Mouse (Mus musculus): ENCODE measurements at regions not wholly inside any gene's neighbourhood (a gene's known extent, or its start where the extent isn't known, plus 50 kb on each side); places are given as distances from the start of the nearest gene placed in this dataset.

GRCm38 (mm10) chr3:129474451-129474850, 57.7 kb upstream of the Elovl6 start:
- Histone ChIP-seq H3K9me3 (ENCODE audit: control insufficient read depth, low read length) (no peaks in the 10 kb centered on the region), H3K4me3 (ENCODE audit: low read depth, low read length) (no peak overlapping the region), H3K4me1 (ENCODE audit: control insufficient read depth, insufficient read depth, low read length) (no peaks in the 10 kb centered on the region), H3K4me2 (ENCODE audit: low read depth, low read length) (no peak overlapping the region), H3K36me3 (ENCODE audit: control insufficient read depth, insufficient read depth, low read length) (no peaks in the 10 kb centered on the region), H3K27ac (replicated peaks; ENCODE audit: low read depth, low read length) (no peak overlapping the region), H3K27me3 (replicated peaks; ENCODE audit: control insufficient read depth, insufficient read depth, low read length) (no peaks in the 10 kb centered on the region), H3K9ac (ENCODE audit: low read depth, low read length) (no peak overlapping the region)
- WGBS: 81% methylated on average over 7 of the region's 7 CpGs
- ATAC-seq (ENCODE audit: low read depth) (no peak), DNase-seq (ENCODE audit: low spot score) (no peak)

GRCm38 (mm10) chr3:129476250-129476649, 55.9 kb upstream of the Elovl6 start:
- no peak overlapping the region for H3K4me2 ChIP-seq (ENCODE audit: low read depth, low read length)
- DNase-seq (ENCODE audit: low spot score) (no peak), ATAC-seq (ENCODE audit: low read depth) (no peak)
- no peaks in the 10 kb centered on the region for H3K4me1 ChIP-seq (ENCODE audit: control insufficient read depth, insufficient read depth, low read length)
- no peak overlapping the region for H3K9ac ChIP-seq (ENCODE audit: low read depth, low read length)
- H3K36me3 ChIP-seq (ENCODE audit: control insufficient read depth, insufficient read depth, low read length): no peaks in the 10 kb centered on the region
- H3K9me3 ChIP-seq (ENCODE audit: control insufficient read depth, low read length): no peaks in the 10 kb centered on the region
- no peak overlapping the region for H3K4me3 ChIP-seq (ENCODE audit: low read depth, low read length)
- no peaks in the 10 kb centered on the region for H3K27me3 ChIP-seq (replicated peaks; ENCODE audit: control insufficient read depth, insufficient read depth, low read length)
- H3K27ac ChIP-seq (replicated peaks; ENCODE audit: low read depth, low read length): no peak overlapping the region
- WGBS: 93% methylated on average over 4 of the region's 4 CpGs

- Histone ChIP-seq H3K4me2 (ENCODE audit: low read depth, low read length) (no peak overlapping the region), H3K36me3 (ENCODE audit: control insufficient read depth, insufficient read depth, low read length) (no peaks in the 10 kb centered on the region), H3K4me3 (ENCODE audit: low read depth, low read length) (no peak overlapping the region), H3K27ac (replicated peaks; ENCODE audit: low read depth, low read length) (no peak overlapping the region), H3K4me1 (ENCODE audit: control insufficient read depth, insufficient read depth, low read length) (no peaks in the 10 kb centered on the region), H3K27me3 (replicated peaks; ENCODE audit: control insufficient read depth, insufficient read depth, low read length) (no peaks in the 10 kb centered on the region), H3K9me3 (ENCODE audit: control insufficient read depth, low read length) (no peaks in the 10 kb centered on the region), H3K9ac (ENCODE audit: low read depth, low read length) (no peak overlapping the region)
- ATAC-seq (ENCODE audit: low read depth) (no peak), DNase-seq (ENCODE audit: low spot score) (peak; percentile 5)
- 83% methylated on average over 7 of the region's 7 CpGs for WGBS
Measured at GRCm38 (mm10) chr3:129478093-129478492, 54.1 kb upstream of the Elovl6 start.

GRCm38 (mm10) chr3:129481293-129481692, 50.9 kb upstream of the Elovl6 start:
- DNase-seq (ENCODE audit: low spot score) (no peak), ATAC-seq (ENCODE audit: low read depth) (no peak)
- 94% methylated on average over 3 of the region's 3 CpGs for WGBS
- Histone ChIP-seq H3K27ac (replicated peaks; ENCODE audit: low read depth, low read length) (no peak overlapping the region), H3K27me3 (replicated peaks; ENCODE audit: control insufficient read depth, insufficient read depth, low read length) (no peaks in the 10 kb centered on the region), H3K4me2 (ENCODE audit: low read depth, low read length) (no peak overlapping the region), H3K4me1 (ENCODE audit: control insufficient read depth, insufficient read depth, low read length) (no peaks in the 10 kb centered on the region), H3K9me3 (ENCODE audit: control insufficient read depth, low read length) (no peaks in the 10 kb centered on the region), H3K9ac (ENCODE audit: low read depth, low read length) (no peak overlapping the region), H3K36me3 (ENCODE audit: control insufficient read depth, insufficient read depth, low read length) (no peaks in the 10 kb centered on the region), H3K4me3 (ENCODE audit: low read depth, low read length) (no peak overlapping the region)

All from embryonic facial prominence, embryonic 14.5 days (tissue).